Mouse (Mus musculus): ENCODE results near the gene Srrm2. TPM values are rescaled to one million over a fixed set of nuclear protein-coding genes. Genes with fewer than 3 reads are reported as not detected.
"Not testable (repeated sequence)": the region's sequence is repeated elsewhere in the genome, so short reads cannot be mapped to it uniquely, and the experiment has no call there.

The Srrm2 gene
- polyA plus RNA-seq, 1 experiment = 286 TPM

DNA sequence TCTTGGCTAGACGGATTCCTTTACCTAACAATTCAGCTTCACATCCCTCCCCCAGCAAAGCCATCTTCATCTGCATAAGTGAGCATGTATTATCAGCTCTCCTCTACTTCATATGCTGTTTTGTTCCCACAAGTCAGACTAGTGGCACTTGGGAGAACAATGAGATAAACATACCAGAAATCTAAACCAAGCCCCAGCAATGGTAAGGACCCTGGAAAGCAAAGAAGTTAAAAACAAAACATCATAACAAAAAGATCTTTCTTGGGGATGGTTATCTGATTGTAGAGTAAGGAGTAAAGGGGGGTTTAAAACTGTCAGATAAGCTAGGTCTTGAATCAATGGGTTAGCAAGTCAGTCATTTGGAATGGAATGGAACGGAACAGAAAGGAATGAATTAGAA lies 19.8 kb upstream of the Srrm2 start:
- H3K36me3 ChIP-seq (ENCODE audit: control insufficient read depth, insufficient read depth, low read length) = peaks cover 3% of the 10 kb centered on the region; the same call in 1 of the 2 replicates
- TF ChIP-seq CTCF (IDR thresholded peaks at IDR 0.05; ENCODE audit: control insufficient read depth, insufficient read depth, insufficient replicate concordance, low read depth, low read length) (no peak), POLR2A (IDR thresholded peaks at IDR 0.05; ENCODE audit: control insufficient read depth, low read depth, low read length) (no peak)
- peak overlapping the region; percentile 96; the same call in 1 of the 2 replicates for H3K4me3 ChIP-seq (ENCODE audit: control insufficient read depth, low read depth, low read length)
- peak overlapping the region; percentile 98 for H3K27ac ChIP-seq (ENCODE audit: control insufficient read depth, insufficient read depth, low read depth, low read length)
- no peaks in the 10 kb centered on the region; the same call in 1 of the 2 replicates for H3K4me1 ChIP-seq (ENCODE audit: control insufficient read depth, insufficient read depth, low read length)
- no peaks in the 10 kb centered on the region for H3K27me3 ChIP-seq (ENCODE audit: control insufficient read depth, insufficient read depth, low read length)

DNA sequence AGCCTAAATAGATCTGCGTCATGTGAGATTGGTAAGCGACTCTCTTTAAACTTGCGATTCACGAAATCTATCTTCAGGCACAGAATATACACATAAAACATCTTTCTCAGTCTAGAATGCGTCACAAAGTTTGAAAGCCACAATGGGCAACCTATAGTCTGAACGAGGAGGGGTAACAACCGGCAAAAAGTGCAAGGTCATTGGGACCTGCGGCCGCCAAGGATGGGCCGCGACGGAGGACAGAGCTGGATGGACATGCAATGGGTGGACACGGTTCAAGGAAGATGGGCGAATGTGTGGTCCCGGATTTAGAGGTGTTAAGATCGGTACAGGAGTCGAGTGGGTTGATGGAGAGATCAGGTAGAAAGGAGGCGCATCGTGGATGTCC lies 19.4 kb upstream of the Srrm2 start:
- H3K4me3 ChIP-seq (ENCODE audit: control insufficient read depth, low read depth, low read length) = peak overlapping the region; percentile 96
- H3K27ac ChIP-seq (ENCODE audit: control insufficient read depth, insufficient read depth, low read depth, low read length) = peak overlapping the region; percentile 98
- TF ChIP-seq POLR2A (IDR thresholded peaks at IDR 0.05; ENCODE audit: control insufficient read depth, low read depth, low read length) = peak; percentile 4; the same call in 1 of the 2 replicates
- no peak for TF ChIP-seq CTCF (IDR thresholded peaks at IDR 0.05; ENCODE audit: control insufficient read depth, insufficient read depth, insufficient replicate concordance, low read depth, low read length)
- peaks cover 3% of the 10 kb centered on the region; the same call in 1 of the 2 replicates for H3K36me3 ChIP-seq (ENCODE audit: control insufficient read depth, insufficient read depth, low read length)
- no peaks in the 10 kb centered on the region; the same call in 1 of the 2 replicates for H3K4me1 ChIP-seq (ENCODE audit: control insufficient read depth, insufficient read depth, low read length)
- H3K27me3 ChIP-seq (ENCODE audit: control insufficient read depth, insufficient read depth, low read length) = no peaks in the 10 kb centered on the region

DNA sequence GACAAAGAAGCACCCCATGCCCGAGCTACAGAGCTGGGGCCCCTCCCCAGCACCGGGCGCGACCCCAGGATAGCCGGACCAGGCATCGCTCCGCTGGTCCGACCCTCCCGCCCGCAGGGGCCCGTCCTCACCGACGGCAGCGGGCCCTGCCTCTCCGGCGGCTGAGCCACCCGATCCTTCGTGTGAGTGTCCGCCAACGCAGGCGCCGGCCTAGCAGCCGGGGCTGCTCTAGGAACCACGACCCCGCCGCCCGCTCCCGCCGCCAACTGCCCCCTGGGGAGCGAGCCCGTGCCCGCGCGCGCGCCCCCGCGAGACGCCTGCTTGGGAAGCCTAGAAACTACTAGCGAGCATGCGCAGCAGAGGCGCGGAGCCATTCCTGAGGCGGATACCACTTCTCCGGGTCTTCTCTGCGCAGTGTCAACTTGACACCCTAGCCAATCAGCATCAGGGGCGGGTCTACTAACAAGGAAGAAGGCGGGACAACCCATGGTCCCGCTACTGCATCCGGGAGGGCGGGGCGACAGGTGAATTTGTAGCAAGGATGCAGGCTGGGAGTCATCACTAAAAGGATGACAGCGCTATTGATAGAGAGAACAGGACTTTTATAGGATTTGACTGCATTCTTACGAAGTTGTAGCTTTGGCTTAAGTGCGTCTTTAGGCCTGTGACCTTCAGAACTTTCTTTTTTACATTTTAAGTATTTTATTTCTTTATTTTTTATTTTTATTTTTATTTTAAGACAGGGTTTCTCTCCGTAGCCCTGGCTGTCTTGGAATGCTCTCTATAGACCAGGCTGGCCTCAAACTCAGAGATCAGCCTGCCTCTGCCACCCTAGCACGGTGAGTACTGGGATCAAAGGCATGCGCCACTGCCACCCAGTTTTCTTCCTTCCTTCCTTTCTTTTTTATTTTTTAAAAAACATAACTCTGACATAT lies 18.8 kb upstream of the Srrm2 start, which contains the start of gene Flywch1:
TSS of gene Flywch1 (minus strand) at position 319 of the 935 bp plus-strand sequence.
- Histone ChIP-seq H3K27me3 (ENCODE audit: control insufficient read depth, insufficient read depth, low read length) (no peaks in the 10 kb centered on the region), H3K4me1 (ENCODE audit: control insufficient read depth, insufficient read depth, low read length) (no peaks in the 10 kb centered on the region; the same call in 1 of the 2 replicates), H3K4me3 (ENCODE audit: control insufficient read depth, low read depth, low read length) (peak within 1 kb of the TSS; percentile 96), H3K27ac (ENCODE audit: control insufficient read depth, insufficient read depth, low read depth, low read length) (peak within 1 kb of the TSS; percentile 98), H3K36me3 (ENCODE audit: control insufficient read depth, insufficient read depth, low read length) (peaks cover 3% of the 10 kb centered on the region; the same call in 1 of the 2 replicates)
- TF ChIP-seq CTCF (IDR thresholded peaks at IDR 0.05; ENCODE audit: control insufficient read depth, insufficient read depth, insufficient replicate concordance, low read depth, low read length) (no peak), POLR2A (IDR thresholded peaks at IDR 0.05; ENCODE audit: control insufficient read depth, low read depth, low read length) (peak; percentile 58)

DNA sequence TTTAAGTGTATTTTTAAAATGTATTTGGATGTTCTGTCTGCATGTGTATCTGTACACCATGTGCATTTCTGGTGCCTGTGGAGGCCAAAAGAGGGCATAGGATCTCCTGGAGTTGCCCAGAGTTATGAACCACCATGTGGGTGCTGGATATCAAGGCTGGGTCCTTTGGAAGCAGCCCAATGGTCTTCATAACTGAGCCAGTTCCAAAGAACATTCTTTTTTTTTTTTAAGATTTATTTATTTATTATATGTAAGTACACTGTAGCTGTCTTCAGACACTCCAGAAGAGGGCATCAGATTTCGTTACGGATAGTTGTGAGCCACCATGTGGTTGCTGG lies 18.1 kb upstream of the Srrm2 start:
- H3K4me3 ChIP-seq (ENCODE audit: control insufficient read depth, low read depth, low read length) = peak overlapping the region; percentile 59; the same call in 1 of the 2 replicates
- H3K36me3 ChIP-seq (ENCODE audit: control insufficient read depth, insufficient read depth, low read length); H3K27me3 ChIP-seq (ENCODE audit: control insufficient read depth, insufficient read depth, low read length); H3K4me1 ChIP-seq (ENCODE audit: control insufficient read depth, insufficient read depth, low read length); H3K27ac ChIP-seq (ENCODE audit: control insufficient read depth, insufficient read depth, low read depth, low read length): not testable (repeated sequence)

DNA sequence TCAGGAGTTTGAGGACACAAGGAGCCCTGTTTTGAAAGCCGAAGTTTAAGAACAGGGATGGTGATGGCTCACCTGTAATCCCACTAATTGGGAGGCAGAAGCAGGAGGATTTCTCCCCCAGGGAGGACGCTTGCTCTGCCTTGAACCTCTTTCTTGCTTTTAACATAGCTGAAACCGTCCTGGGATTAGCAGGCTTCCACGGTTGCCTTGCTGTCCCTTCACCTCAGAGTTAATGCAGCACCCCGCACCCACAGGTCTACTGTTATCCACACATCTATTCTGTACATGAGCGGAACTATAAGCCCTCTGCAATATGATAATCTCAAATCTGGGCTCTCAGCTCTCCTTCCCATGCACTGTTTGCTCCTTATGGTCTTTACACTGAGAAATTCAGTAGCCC lies 16.7 kb upstream of the Srrm2 start:
- peaks cover 2% of the 10 kb centered on the region; the same call in 1 of the 2 replicates for H3K36me3 ChIP-seq (ENCODE audit: control insufficient read depth, insufficient read depth, low read length)
- H3K4me3 ChIP-seq (ENCODE audit: control insufficient read depth, low read depth, low read length) = no peak overlapping the region
- no peaks in the 10 kb centered on the region for H3K27me3 ChIP-seq (ENCODE audit: control insufficient read depth, insufficient read depth, low read length)
- TF ChIP-seq CTCF (IDR thresholded peaks at IDR 0.05; ENCODE audit: control insufficient read depth, insufficient read depth, insufficient replicate concordance, low read depth, low read length) (no peak), POLR2A (IDR thresholded peaks at IDR 0.05; ENCODE audit: control insufficient read depth, low read depth, low read length) (no peak)
- no peak overlapping the region for H3K27ac ChIP-seq (ENCODE audit: control insufficient read depth, insufficient read depth, low read depth, low read length)
- H3K4me1 ChIP-seq (ENCODE audit: control insufficient read depth, insufficient read depth, low read length) = no peaks in the 10 kb centered on the region; the same call in 1 of the 2 replicates

DNA sequence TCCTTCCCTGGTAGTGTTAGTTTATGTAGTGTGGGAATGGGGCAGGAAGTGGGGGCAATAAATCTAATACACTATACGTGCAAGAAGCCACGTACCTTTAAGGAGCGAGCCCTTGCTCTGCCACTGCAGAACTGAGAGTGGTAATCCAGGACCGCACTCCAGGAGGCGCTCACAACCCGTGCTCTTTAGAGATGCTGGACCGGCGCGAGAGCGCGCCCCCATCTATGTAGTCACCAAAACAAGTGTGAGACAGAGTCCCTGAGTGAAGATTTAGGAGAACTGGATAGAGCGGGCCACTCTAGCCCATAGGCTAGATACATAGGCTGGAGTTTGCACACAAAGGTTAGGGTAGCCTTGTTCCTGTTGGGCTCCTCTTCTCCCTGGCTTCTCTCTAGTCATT lies 16.2 kb upstream of the Srrm2 start:
- no peaks in the 10 kb centered on the region for H3K27me3 ChIP-seq (ENCODE audit: control insufficient read depth, insufficient read depth, low read length)
- no peaks in the 10 kb centered on the region; the same call in 1 of the 2 replicates for H3K4me1 ChIP-seq (ENCODE audit: control insufficient read depth, insufficient read depth, low read length)
- H3K4me3 ChIP-seq (ENCODE audit: control insufficient read depth, low read depth, low read length) = no peak overlapping the region
- no peak overlapping the region for H3K27ac ChIP-seq (ENCODE audit: control insufficient read depth, insufficient read depth, low read depth, low read length)
- TF ChIP-seq POLR2A (IDR thresholded peaks at IDR 0.05; ENCODE audit: control insufficient read depth, low read depth, low read length) = no peak
- TF ChIP-seq CTCF (IDR thresholded peaks at IDR 0.05; ENCODE audit: control insufficient read depth, insufficient read depth, insufficient replicate concordance, low read depth, low read length) = peak; percentile 62; the same call in 1 of the 2 replicates
- H3K36me3 ChIP-seq (ENCODE audit: control insufficient read depth, insufficient read depth, low read length) = no peaks in the 10 kb centered on the region

DNA sequence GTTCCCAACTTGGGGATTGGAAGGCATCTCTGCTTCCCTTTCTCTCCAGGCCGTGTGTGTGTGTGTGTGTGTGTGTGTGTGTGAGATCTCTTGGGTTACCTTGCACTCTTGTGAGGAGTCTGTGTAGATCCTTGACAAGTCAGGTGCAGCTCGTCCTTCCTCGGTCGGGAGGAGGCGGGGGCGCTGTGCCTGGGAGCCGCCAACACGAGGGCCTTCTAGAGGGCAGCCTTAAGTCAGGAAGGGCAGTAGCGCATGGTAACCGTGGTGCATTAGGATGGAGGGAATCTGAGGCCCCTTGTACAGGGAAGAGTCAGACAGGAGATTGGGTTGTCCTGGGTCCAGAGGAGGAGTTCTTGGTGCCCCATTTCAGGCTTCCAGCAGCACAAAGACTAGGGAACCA lies 14.1 kb upstream of the Srrm2 start:
- Histone ChIP-seq H3K4me1 (ENCODE audit: control insufficient read depth, insufficient read depth, low read length) (no peaks in the 10 kb centered on the region; the same call in 1 of the 2 replicates), H3K27me3 (ENCODE audit: control insufficient read depth, insufficient read depth, low read length) (no peaks in the 10 kb centered on the region), H3K27ac (ENCODE audit: control insufficient read depth, insufficient read depth, low read depth, low read length) (no peak overlapping the region), H3K36me3 (ENCODE audit: control insufficient read depth, insufficient read depth, low read length) (no peaks in the 10 kb centered on the region), H3K4me3 (ENCODE audit: control insufficient read depth, low read depth, low read length) (no peak overlapping the region)
- TF ChIP-seq POLR2A (IDR thresholded peaks at IDR 0.05; ENCODE audit: control insufficient read depth, low read depth, low read length) = no peak
- no peak for TF ChIP-seq CTCF (IDR thresholded peaks at IDR 0.05; ENCODE audit: control insufficient read depth, insufficient read depth, insufficient replicate concordance, low read depth, low read length)
